Mouse (Mus musculus) MEL (cell line): ENCODE data around the gene Mlh1.

Source experiments
- CHD2 ChIP-seq: IDR thresholded peaks from 2 replicates; pipeline ENCODE4 v1.6.1; 2011; ENCODE audit warnings: low read length, improper control_type of control experiment
- CTCF ChIP-seq, 3 experiments: IDR thresholded peaks in 2 of 3; conservative IDR thresholded peaks in 1 of 3; 2 replicates each; pipeline ENCODE4 v1.5.1; 2011 to 2012; ENCODE audit warnings: low read length in 3 of 3, low read depth in 2 of 3, mild to moderate bottlenecking in 2 of 3, improper control_type of control experiment in 1 of 3, inconsistent platforms in 1 of 3, mixed read lengths in 1 of 3, moderate library complexity in 1 of 3; ENCODE audit not compliant: control insufficient read depth in 1 of 3, insufficient read depth in 1 of 3, poor library complexity in 1 of 3, severe bottlenecking in 1 of 3
- NELFE ChIP-seq: IDR thresholded peaks from 2 replicates; pipeline ENCODE4 v1.6.1; 2011; ENCODE audit warnings: low read depth, low read length, improper control_type of control experiment
- TCF12 ChIP-seq: IDR thresholded peaks from 2 replicates; pipeline ENCODE4 v1.6.1; 2014; ENCODE audit warnings: low read depth, mild to moderate bottlenecking, inconsistent platforms, low read length, improper control_type of control experiment, moderate library complexity

DNA sequence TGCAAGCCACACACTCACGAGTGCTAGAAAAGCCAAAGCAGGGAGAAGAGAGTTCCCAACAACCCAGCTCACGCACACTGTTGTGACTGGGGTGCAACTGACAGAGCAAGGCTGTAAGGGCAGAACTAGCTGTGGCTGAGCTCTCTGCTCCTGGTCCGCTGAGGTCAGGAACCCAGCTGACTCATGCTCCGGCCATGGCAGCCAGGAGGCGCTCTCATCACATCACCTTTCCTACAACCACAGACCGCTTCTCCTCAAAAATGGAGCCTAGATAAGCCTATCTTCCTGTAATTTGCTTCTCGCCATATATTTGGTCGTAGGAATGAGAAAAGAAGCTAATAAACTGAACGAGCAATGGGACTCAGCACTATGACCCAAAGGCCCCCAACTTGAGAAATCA lies 36.9 kb downstream of the Mlh1 start:
- no peak for TF ChIP-seq CHD2
- TF ChIP-seq TCF12, result no peak
- peak; percentile 2 to 54 (median 21); a peak in 4 of 6 replicates for TF ChIP-seq CTCF (IDR thresholded peaks at IDR 0.05 in 2 of 3, conservative IDR thresholded peaks at IDR 0.05 in 1 of 3; ENCODE audit: control insufficient read depth in 1 of 3, insufficient read depth in 1 of 3, low read depth in 2 of 3, low read length in 3 of 3, poor library complexity in 1 of 3, severe bottlenecking in 1 of 3)
- no peak for TF ChIP-seq NELFE
